Comparison of ENCODE assay signal across 8 mouse cellular contexts in the genomic region with DNA sequence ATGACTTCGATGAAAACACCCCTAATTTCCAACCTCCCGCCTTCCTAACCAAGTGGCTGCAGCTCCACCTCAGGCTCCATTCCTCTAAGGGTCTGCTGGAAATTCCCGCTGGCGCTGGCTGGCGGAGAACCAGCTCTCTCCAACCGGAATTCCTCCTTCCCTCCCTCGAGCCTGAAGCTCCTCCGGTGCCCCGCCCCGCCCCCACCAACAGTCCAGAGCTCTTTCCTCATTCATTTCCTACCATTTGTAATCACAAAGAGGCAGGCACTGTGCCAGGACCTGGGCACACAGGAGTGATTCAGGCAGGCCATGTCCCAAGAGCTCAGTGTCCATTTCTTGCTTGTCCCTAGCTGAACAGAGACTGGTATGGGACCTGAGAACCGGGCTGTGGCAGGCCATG. TPM values are rescaled to one million over a fixed set of nuclear protein-coding genes. Genes with fewer than 3 reads are reported as not detected.
A peak's percentile ranks its signal among the peaks of the same experiment; 100 is the strongest.
DNase-seq lines count a peak whose midpoint lies in the region; ATAC-seq and TF ChIP-seq lines count a peak whose summit lies in the region.

No protein-coding gene starts in this region.

- no peaks in the 10 kb centered on the region for H3K27me3 ChIP-seq in limb, embryonic 15.5 days
- H3K27me3 ChIP-seq in midbrain, postnatal 0 days (ENCODE audit: insufficient read depth, low read length) = no peaks in the 10 kb centered on the region

- ATAC-seq in limb, embryonic 15.5 days (ENCODE audit: insufficient number of reproducible peaks, low FRiP score, low TSS enrichment, low read depth) = no peak
- no peak for ATAC-seq in midbrain, postnatal 0 days (ENCODE audit: low FRiP score)

- H3K4me1 ChIP-seq in limb, embryonic 15.5 days = peaks cover 14% of the 10 kb centered on the region
- H3K4me1 ChIP-seq in midbrain, postnatal 0 days (ENCODE audit: insufficient read depth, low read length) = peaks cover 10% of the 10 kb centered on the region; the same call in 1 of the 2 replicates

- H3K36me3 ChIP-seq in limb, embryonic 15.5 days = no peaks in the 10 kb centered on the region
- no peaks in the 10 kb centered on the region for H3K36me3 ChIP-seq in midbrain, postnatal 0 days (ENCODE audit: insufficient read depth, low read length)

- no peak overlapping the region for H3K4me3 ChIP-seq in limb, embryonic 15.5 days
- no peak overlapping the region for H3K4me3 ChIP-seq in midbrain, postnatal 0 days (ENCODE audit: low read depth, low read length)

- H3K27ac ChIP-seq in limb, embryonic 15.5 days = peak overlapping the region; percentile 40; the same call in 1 of the 2 replicates
- H3K27ac ChIP-seq in midbrain, postnatal 0 days (ENCODE audit: low read depth, low read length) = no peak overlapping the region

- no peak overlapping the region for H3K9ac ChIP-seq in limb, embryonic 15.5 days
- H3K9ac ChIP-seq in midbrain, postnatal 0 days (replicated peaks; ENCODE audit: low read length, poor library complexity, severe bottlenecking) = 0 out of 2 replicates have a peak overlapping the region, but pooled peaks have one; percentile 13

- WGBS in limb, embryonic 15.5 days = 11% methylated on average over 11 of the region's 11 CpGs
- whole genome bisulfite sequencing in midbrain, postnatal 0 days = 13% methylated on average over 11 of the region's 11 CpGs

- TF ChIP-seq CTCF in midbrain, postnatal 0 days (IDR thresholded peaks at IDR 0.05) = no peak

- peak overlapping the region; percentile 29 for H3K4me2 ChIP-seq in limb, embryonic 15.5 days
- peak overlapping the region; percentile 29 for H3K4me2 ChIP-seq in midbrain, postnatal 0 days (ENCODE audit: low read depth, low read length, poor library complexity, severe bottlenecking)

- peak; percentile 18 to 25 for DNase-seq in urinary bladder, adult 18-20 months (ENCODE audit: low spot score in 2 of 2)
- no peak for DNase-seq in urinary bladder, postnatal 10 days (ENCODE audit: low spot score)
- peak; percentile 42 for DNase-seq in embryo, embryonic 9.5 days (ENCODE audit: extremely low spot score)
- DNase-seq in heart, adult 8-10 months (ENCODE audit: low spot score) = peak; percentile 28
- DNase-seq in kidney, adult 18-20 months = peak; percentile 83
- DNase-seq in midbrain, postnatal 0 days (ENCODE audit: low spot score) = peak; percentile 72
- DNase-seq in thymus, postnatal 25 days = no peak

- H3K9me3 ChIP-seq in limb, embryonic 15.5 days = no peaks in the 10 kb centered on the region
- no peaks in the 10 kb centered on the region for H3K9me3 ChIP-seq in midbrain, postnatal 0 days (ENCODE audit: low read length)

RNA-seq across cellular contexts. Expression of a gene that starts 7.9 kb away (rescaled TPM):
- total RNA-seq in heart, adult 8-10 months (2022) = 1 to 10 TPM; 2.8 to 3.9 (median 3.5) TPM
- polyA plus RNA-seq in limb, embryonic 15.5 days (2015; fragmentation: Nextera tagmentation; extraction: Ambion mirVana) = 20.1 and 22.1 TPM in 2 replicates
- total RNA-seq in midbrain, postnatal 0 days (2014; rRNA removed) = 47.6 and 64.7 TPM in 2 replicates
- 60.9 and 67.9 TPM in 2 replicates for polyA plus RNA-seq in midbrain, postnatal 0 days (2015; fragmentation: Nextera tagmentation; extraction: Ambion mirVana)

RNA-seq across cellular contexts. Expression of a gene that starts 42.6 kb away (rescaled TPM):
- total RNA-seq in heart, adult 8-10 months (2022) = 1 to 10 TPM; 1.2 to 2.7 (median 2.3) TPM
- 21.7 and 23.0 TPM in 2 replicates for polyA plus RNA-seq in limb, embryonic 15.5 days (2015; fragmentation: Nextera tagmentation; extraction: Ambion mirVana)
- total RNA-seq in midbrain, postnatal 0 days (2014; rRNA removed) = 9.8 and 11.2 TPM in 2 replicates
- polyA plus RNA-seq in midbrain, postnatal 0 days (2015; fragmentation: Nextera tagmentation; extraction: Ambion mirVana) = 15.4 and 15.6 TPM in 2 replicates

RNA-seq across cellular contexts. Expression of a gene that starts 43.2 kb away (rescaled TPM):
- total RNA-seq in heart, adult 8-10 months (2022) = not detected
- polyA plus RNA-seq in limb, embryonic 15.5 days (2015; fragmentation: Nextera tagmentation; extraction: Ambion mirVana) = 0.12 TPM in 1 of 2 replicates, not detected in the other
- total RNA-seq in midbrain, postnatal 0 days (2014; rRNA removed) = not detected in 2 replicates
- 0.44 and 0.50 TPM in 2 replicates for polyA plus RNA-seq in midbrain, postnatal 0 days (2015; fragmentation: Nextera tagmentation; extraction: Ambion mirVana)

RNA-seq across cellular contexts. Expression of a gene that starts 49.7 kb away (rescaled TPM):
- 1 to 10 TPM; 5.9 to 8.1 (median 7.0) TPM for total RNA-seq in heart, adult 8-10 months (2022)
- polyA plus RNA-seq in limb, embryonic 15.5 days (2015; fragmentation: Nextera tagmentation; extraction: Ambion mirVana) = 15.2 and 17.5 TPM in 2 replicates
- total RNA-seq in midbrain, postnatal 0 days (2014; rRNA removed) = 99.3 and 110 TPM in 2 replicates
- polyA plus RNA-seq in midbrain, postnatal 0 days (2015; fragmentation: Nextera tagmentation; extraction: Ambion mirVana) = 71.4 and 73.4 TPM in 2 replicates

RNA-seq across cellular contexts. Expression of a gene that starts 49.7 kb away (rescaled TPM):
- total RNA-seq in heart, adult 8-10 months (2022) = 10 to 100 TPM; 10.2 to 11.5 (median 10.5) TPM
- polyA plus RNA-seq in limb, embryonic 15.5 days (2015; fragmentation: Nextera tagmentation; extraction: Ambion mirVana) = 62.6 and 63.2 TPM in 2 replicates
- 20.6 and 32.0 TPM in 2 replicates for total RNA-seq in midbrain, postnatal 0 days (2014; rRNA removed)
- polyA plus RNA-seq in midbrain, postnatal 0 days (2015; fragmentation: Nextera tagmentation; extraction: Ambion mirVana) = 84.7 and 93.0 TPM in 2 replicates

Comparison
In these comparisons a context has a peak if more than half of its experiments do, and no peak if none do; other contexts are left out.
1. DNase-seq: peak in urinary bladder, adult 18-20 months (2 of 2), embryo, embryonic 9.5 days (single experiment), heart, adult 8-10 months (single experiment), kidney, adult 18-20 months (single experiment) and midbrain, postnatal 0 days (single experiment); none in urinary bladder, postnatal 10 days (single experiment) and thymus, postnatal 25 days (single experiment).